Mouse (Mus musculus): ENCODE measurements at regions not wholly inside any gene's neighbourhood (a gene's known extent, or its start where the extent isn't known, plus 50 kb on each side); places are given as distances from the start of the nearest gene placed in this dataset.

- TF ChIP-seq POLR2A (IDR thresholded peaks at IDR 0.05; ENCODE audit: control insufficient read depth, extremely low read depth, insufficient read depth, low read length, poor library complexity) (no peak), CTCF (IDR thresholded peaks at IDR 0.05; ENCODE audit: borderline replicate concordance, control insufficient read depth, extremely low read depth, insufficient read depth, low read length, poor library complexity) (no peak)
- Histone ChIP-seq H3K4me1 (replicated peaks; ENCODE audit: control insufficient read depth, insufficient read depth, low read length) (no peaks in the 10 kb centered on the region), H3K27ac (ENCODE audit: control insufficient read depth, insufficient read depth, low read length) (no peak overlapping the region), H3K36me3 (ENCODE audit: control insufficient read depth, insufficient read depth, low read length) (no peaks in the 10 kb centered on the region), H3K27me3 (ENCODE audit: control insufficient read depth, insufficient read depth, low read length) (no peaks in the 10 kb centered on the region), H3K4me3 (ENCODE audit: control insufficient read depth, insufficient read depth, low read length) (no peak overlapping the region)
- WGBS, result 88% methylated on average over 7 of the region's 7 CpGs
- no peak for DNase-seq
Observed at GRCm38 (mm10) chr2:51566554-51567246, 60.6 kb upstream of the Tas2r134 start.

DNA sequence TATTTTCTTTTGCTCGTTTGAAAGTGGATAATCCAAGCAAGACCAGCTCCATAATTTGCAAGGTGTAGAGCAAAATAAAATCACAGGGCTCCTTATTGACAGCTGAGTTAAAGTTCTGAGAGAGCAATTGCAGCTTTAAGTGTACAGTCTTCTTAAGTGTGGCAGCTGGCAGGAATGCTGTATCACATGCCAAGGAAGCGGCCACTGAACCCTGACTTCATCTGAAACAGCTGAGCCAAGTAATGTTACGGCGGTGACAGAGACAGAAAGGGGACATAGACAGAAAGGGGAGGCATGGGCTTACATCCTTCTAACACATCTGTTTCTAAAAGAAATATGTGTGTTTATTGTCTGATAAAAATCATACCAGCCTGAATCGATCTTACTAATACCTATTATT is 63.4 kb upstream of the Tas2r134 start:
- no peak overlapping the region for H3K4me3 ChIP-seq (ENCODE audit: control insufficient read depth, insufficient read depth, low read length)
- H3K4me1 ChIP-seq (replicated peaks; ENCODE audit: control insufficient read depth, insufficient read depth, low read length), result no peaks in the 10 kb centered on the region
- TF ChIP-seq POLR2A (IDR thresholded peaks at IDR 0.05; ENCODE audit: control insufficient read depth, extremely low read depth, insufficient read depth, low read length, poor library complexity) (no peak), CTCF (IDR thresholded peaks at IDR 0.05; ENCODE audit: borderline replicate concordance, control insufficient read depth, extremely low read depth, insufficient read depth, low read length, poor library complexity) (no peak)
- no peak overlapping the region for H3K27ac ChIP-seq (ENCODE audit: control insufficient read depth, insufficient read depth, low read length)
- WGBS, result 91% methylated on average over 5 of the region's 5 CpGs
- DNase-seq, result no peak
- H3K27me3 ChIP-seq (ENCODE audit: control insufficient read depth, insufficient read depth, low read length), result no peaks in the 10 kb centered on the region
- no peaks in the 10 kb centered on the region for H3K36me3 ChIP-seq (ENCODE audit: control insufficient read depth, insufficient read depth, low read length)

- Histone ChIP-seq H3K27ac (ENCODE audit: control insufficient read depth, insufficient read depth, low read length) (no peak overlapping the region), H3K27me3 (ENCODE audit: control insufficient read depth, insufficient read depth, low read length) (no peaks in the 10 kb centered on the region), H3K4me3 (ENCODE audit: control insufficient read depth, insufficient read depth, low read length) (no peak overlapping the region), H3K4me1 (replicated peaks; ENCODE audit: control insufficient read depth, insufficient read depth, low read length) (no peaks in the 10 kb centered on the region), H3K36me3 (ENCODE audit: control insufficient read depth, insufficient read depth, low read length) (no peaks in the 10 kb centered on the region)
- 95% methylated on average over 1 of the region's 1 CpGs for WGBS
- DNase-seq, result no peak
- TF ChIP-seq CTCF (IDR thresholded peaks at IDR 0.05; ENCODE audit: borderline replicate concordance, control insufficient read depth, extremely low read depth, insufficient read depth, low read length, poor library complexity) (no peak), POLR2A (IDR thresholded peaks at IDR 0.05; ENCODE audit: control insufficient read depth, extremely low read depth, insufficient read depth, low read length, poor library complexity) (no peak)
Observed at GRCm38 (mm10) chr2:51563240-51563639, 64.1 kb upstream of the Tas2r134 start.

GRCm38 (mm10) chr2:51550863-51551262 is 76.4 kb upstream of the Tas2r134 start:
- H3K4me1 ChIP-seq (replicated peaks; ENCODE audit: control insufficient read depth, insufficient read depth, low read length), result no peaks in the 10 kb centered on the region
- no peak overlapping the region for H3K27ac ChIP-seq (ENCODE audit: control insufficient read depth, insufficient read depth, low read length)
- 91% methylated on average over 7 of the region's 7 CpGs for WGBS
- no peaks in the 10 kb centered on the region for H3K27me3 ChIP-seq (ENCODE audit: control insufficient read depth, insufficient read depth, low read length)
- TF ChIP-seq CTCF (IDR thresholded peaks at IDR 0.05; ENCODE audit: borderline replicate concordance, control insufficient read depth, extremely low read depth, insufficient read depth, low read length, poor library complexity), result no peak
- no peak for TF ChIP-seq POLR2A (IDR thresholded peaks at IDR 0.05; ENCODE audit: control insufficient read depth, extremely low read depth, insufficient read depth, low read length, poor library complexity)
- no peaks in the 10 kb centered on the region for H3K36me3 ChIP-seq (ENCODE audit: control insufficient read depth, insufficient read depth, low read length)
- no peak overlapping the region for H3K4me3 ChIP-seq (ENCODE audit: control insufficient read depth, insufficient read depth, low read length)
- no peak for DNase-seq

- Histone ChIP-seq H3K27ac (ENCODE audit: control insufficient read depth, insufficient read depth, low read length) (no peak overlapping the region), H3K36me3 (ENCODE audit: control insufficient read depth, insufficient read depth, low read length) (no peaks in the 10 kb centered on the region)
Observed at GRCm38 (mm10) chr2:51549125-51549524, 78.2 kb upstream of the Tas2r134 start.

GRCm38 (mm10) chr2:51546181-51546580 is 81.1 kb upstream of the Tas2r134 start:
- Histone ChIP-seq H3K27me3 (ENCODE audit: control insufficient read depth, insufficient read depth, low read length) (no peaks in the 10 kb centered on the region), H3K4me3 (ENCODE audit: control insufficient read depth, insufficient read depth, low read length) (no peak overlapping the region), H3K36me3 (ENCODE audit: control insufficient read depth, insufficient read depth, low read length) (no peaks in the 10 kb centered on the region), H3K27ac (ENCODE audit: control insufficient read depth, insufficient read depth, low read length) (no peak overlapping the region), H3K4me1 (replicated peaks; ENCODE audit: control insufficient read depth, insufficient read depth, low read length) (no peaks in the 10 kb centered on the region)
- DNase-seq, result no peak
- no peak for TF ChIP-seq POLR2A (IDR thresholded peaks at IDR 0.05; ENCODE audit: control insufficient read depth, extremely low read depth, insufficient read depth, low read length, poor library complexity)
- TF ChIP-seq CTCF (IDR thresholded peaks at IDR 0.05; ENCODE audit: borderline replicate concordance, control insufficient read depth, extremely low read depth, insufficient read depth, low read length, poor library complexity), result no peak
- 97% methylated on average over 3 of the region's 3 CpGs for WGBS

More at GRCm38 (mm10) chr2:51549125-51549524, 78.2 kb upstream of the Tas2r134 start:
- Histone ChIP-seq H3K4me3 (ENCODE audit: control insufficient read depth, insufficient read depth, low read length) (no peak overlapping the region), H3K4me1 (replicated peaks; ENCODE audit: control insufficient read depth, insufficient read depth, low read length) (no peaks in the 10 kb centered on the region), H3K27me3 (ENCODE audit: control insufficient read depth, insufficient read depth, low read length) (no peaks in the 10 kb centered on the region)
- TF ChIP-seq CTCF (IDR thresholded peaks at IDR 0.05; ENCODE audit: borderline replicate concordance, control insufficient read depth, extremely low read depth, insufficient read depth, low read length, poor library complexity), result no peak
- TF ChIP-seq POLR2A (IDR thresholded peaks at IDR 0.05; ENCODE audit: control insufficient read depth, extremely low read depth, insufficient read depth, low read length, poor library complexity), result no peak
- 88% methylated on average over 5 of the region's 5 CpGs for WGBS
- DNase-seq, result no peak

GRCm38 (mm10) chr2:51543949-51544348 is 83.4 kb upstream of the Tas2r134 start:
- H3K4me3 ChIP-seq (ENCODE audit: control insufficient read depth, insufficient read depth, low read length), result no peak overlapping the region
- no peaks in the 10 kb centered on the region for H3K4me1 ChIP-seq (replicated peaks; ENCODE audit: control insufficient read depth, insufficient read depth, low read length)
- no peaks in the 10 kb centered on the region for H3K36me3 ChIP-seq (ENCODE audit: control insufficient read depth, insufficient read depth, low read length)
- no peak overlapping the region for H3K27ac ChIP-seq (ENCODE audit: control insufficient read depth, insufficient read depth, low read length)
- no peak for TF ChIP-seq CTCF (IDR thresholded peaks at IDR 0.05; ENCODE audit: borderline replicate concordance, control insufficient read depth, extremely low read depth, insufficient read depth, low read length, poor library complexity)
- TF ChIP-seq POLR2A (IDR thresholded peaks at IDR 0.05; ENCODE audit: control insufficient read depth, extremely low read depth, insufficient read depth, low read length, poor library complexity), result no peak
- 85% methylated on average over 1 of the region's 1 CpGs for WGBS
- DNase-seq, result no peak
- H3K27me3 ChIP-seq (ENCODE audit: control insufficient read depth, insufficient read depth, low read length), result no peaks in the 10 kb centered on the region

Measured in thymus, adult 2 months (tissue).